Comparison of ENCODE assay signal across 9 mouse cellular contexts in the genomic region with DNA sequence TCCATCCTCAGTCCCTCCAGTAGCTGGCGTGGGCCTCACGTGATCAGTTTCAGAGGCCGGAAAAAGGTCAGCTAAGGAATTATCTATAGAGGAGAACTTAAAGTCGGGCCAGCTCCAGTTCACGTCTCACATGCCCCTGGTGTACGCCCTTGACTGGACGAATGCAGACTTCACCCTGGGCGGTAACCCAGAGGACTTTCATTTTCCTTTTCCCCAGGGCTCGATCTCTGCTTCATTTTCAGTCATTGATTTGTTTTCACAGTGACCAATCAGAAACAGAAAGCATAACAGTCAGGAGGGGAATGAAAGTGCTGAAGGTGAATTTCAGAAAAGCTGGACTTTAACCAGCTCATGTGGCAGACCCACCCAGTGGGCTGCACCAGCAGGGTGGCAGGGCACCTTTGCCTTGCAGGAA. TPM values are rescaled to one million over a fixed set of nuclear protein-coding genes. Genes with fewer than 3 reads are reported as not detected.
DNase-seq lines count a peak whose midpoint lies in the region; ATAC-seq lines count a peak whose summit lies in the region.
"Had no signal": no experiment of that assay in that cellular context is flagged by ENCODE, and none has a peak within 500 bp of the region (broad histone marks: within the 10 kb centered on the region; RNA-seq: fewer than 3 reads in every experiment).

No protein-coding gene starts in this region.

- H3K4me1 ChIP-seq in kidney, embryonic 15.5 days: peaks cover 21% of the 10 kb centered on the region
- no peaks in the 10 kb centered on the region for H3K4me1 ChIP-seq in midbrain, embryonic 14.5 days (ENCODE audit: control insufficient read depth, insufficient read depth, low read length)
- H3K4me1 ChIP-seq: limb, embryonic 13.5 days had no signal

- peak; percentile 80 for ATAC-seq in activated CD4-positive, CD25-positive, alpha-beta regulatory T cell, adult 4 months
- ATAC-seq in kidney, embryonic 15.5 days (replicated peaks; ENCODE audit: low FRiP score): no peak; the same call in 1 of the 2 replicates
- ATAC-seq in megakaryocyte-erythroid progenitor cell, adult 5-6 weeks (replicated peaks; ENCODE audit: low FRiP score, low TSS enrichment, poor library complexity, severe bottlenecking): peak; percentile 53; the same call in 1 of the 2 replicates
- ATAC-seq in midbrain, embryonic 14.5 days (ENCODE audit: low FRiP score, low TSS enrichment): no peak

- no peak overlapping the region for H3K9ac ChIP-seq in kidney, embryonic 15.5 days
- H3K9ac ChIP-seq in midbrain, embryonic 14.5 days (replicated peaks; ENCODE audit: low read length): no peak overlapping the region
- H3K9ac ChIP-seq: limb, embryonic 13.5 days had no signal

- no peak overlapping the region for H3K4me2 ChIP-seq in kidney, embryonic 15.5 days
- H3K4me2 ChIP-seq in midbrain, embryonic 14.5 days (ENCODE audit: low read length): no peak overlapping the region
- H3K4me2 ChIP-seq: limb, embryonic 13.5 days had no signal

- H3K27ac ChIP-seq in kidney, embryonic 15.5 days: peak overlapping the region; percentile 59
- H3K27ac ChIP-seq in midbrain, embryonic 14.5 days (replicated peaks; ENCODE audit: low read depth, low read length): no peak overlapping the region
- H3K27ac ChIP-seq: limb, embryonic 13.5 days had no signal

- no peak overlapping the region for H3K4me3 ChIP-seq in kidney, embryonic 15.5 days (replicated peaks)
- no peak overlapping the region for H3K4me3 ChIP-seq in midbrain, embryonic 14.5 days (replicated peaks; ENCODE audit: low read depth, low read length)
- H3K4me3 ChIP-seq: limb, embryonic 13.5 days had no signal

- no peaks in the 10 kb centered on the region for H3K27me3 ChIP-seq in kidney, embryonic 15.5 days
- H3K27me3 ChIP-seq in midbrain, embryonic 14.5 days (ENCODE audit: control insufficient read depth, insufficient read depth, low read length): no peaks in the 10 kb centered on the region
- H3K27me3 ChIP-seq: limb, embryonic 13.5 days had no signal

- 37% methylated on average over 9 of the region's 9 CpGs for WGBS in kidney, embryonic 15.5 days
- 77% methylated on average over 9 of the region's 9 CpGs for WGBS in midbrain, embryonic 14.5 days

- no peaks in the 10 kb centered on the region for H3K36me3 ChIP-seq in kidney, embryonic 15.5 days
- no peaks in the 10 kb centered on the region for H3K36me3 ChIP-seq in midbrain, embryonic 14.5 days (ENCODE audit: control insufficient read depth, insufficient read depth, low read length)
- H3K36me3 ChIP-seq: limb, embryonic 13.5 days had no signal

- peak; percentile 96 for DNase-seq in heart, adult 11 months
- DNase-seq in heart, postnatal 10 days: no peak
- DNase-seq in frontal cortex, postnatal 36 days (ENCODE audit: low spot score in 2 of 2): no peak
- no peak for DNase-seq in midbrain, embryonic 14.5 days
- DNase-seq in cerebellum, adult 9-10 months: no peak

- H3K9me3 ChIP-seq in kidney, embryonic 15.5 days (replicated peaks): no peaks in the 10 kb centered on the region
- no peaks in the 10 kb centered on the region for H3K9me3 ChIP-seq in midbrain, embryonic 14.5 days (ENCODE audit: control insufficient read depth, low read length)
- H3K9me3 ChIP-seq: limb, embryonic 13.5 days had no signal

- intact Hi-C loops in heart, postnatal 10 days (cut with DNase I): no loop called here

RNA-seq across cellular contexts. Expression of a gene that starts 22.1 kb away (rescaled TPM):
- 10 to 100 TPM; 12.5 to 14.3 TPM for total RNA-seq in heart, postnatal 10 days (2021)
- polyA plus RNA-seq in activated CD4-positive, CD25-positive, alpha-beta regulatory T cell, adult 4 months (2017; shearing (Covaris generic)): 1 to 10 TPM in 1 of 2 experiments, under 1 TPM in 1; 0.95 to 1.6 TPM
- polyA plus RNA-seq in kidney, embryonic 15.5 days (2015; fragmentation: Nextera tagmentation; extraction: Ambion mirVana): 25.6 and 26.7 TPM in 2 replicates
- 10.4 and 15.1 TPM in 2 replicates for total RNA-seq in megakaryocyte-erythroid progenitor cell, adult 5-6 weeks (2014; fragmentation: Nextera tagmentation)
- 23.2 and 24.4 TPM in 2 replicates for total RNA-seq in megakaryocyte-erythroid progenitor cell, adult 5-6 weeks (2017)
- 28.6 and 28.8 TPM in 2 replicates for polyA plus RNA-seq in midbrain, embryonic 14.5 days (2014; fragmentation: Nextera tagmentation; extraction: Ambion mirVana)

RNA-seq across cellular contexts. Expression of a gene that starts 30.6 kb away (rescaled TPM):
- 10 to 100 TPM; 93.6 to 97.2 TPM for total RNA-seq in heart, postnatal 10 days (2021)
- 10 to 100 TPM; 23.3 to 24.1 TPM for polyA plus RNA-seq in activated CD4-positive, CD25-positive, alpha-beta regulatory T cell, adult 4 months (2017; shearing (Covaris generic))
- polyA plus RNA-seq in kidney, embryonic 15.5 days (2015; fragmentation: Nextera tagmentation; extraction: Ambion mirVana): 19.7 and 21.6 TPM in 2 replicates
- 21.0 and 24.0 TPM in 2 replicates for total RNA-seq in megakaryocyte-erythroid progenitor cell, adult 5-6 weeks (2014; fragmentation: Nextera tagmentation)
- total RNA-seq in megakaryocyte-erythroid progenitor cell, adult 5-6 weeks (2017): 25.7 and 44.6 TPM in 2 replicates
- 38.8 and 53.7 TPM in 2 replicates for polyA plus RNA-seq in midbrain, embryonic 14.5 days (2014; fragmentation: Nextera tagmentation; extraction: Ambion mirVana)

Comparison
In these comparisons a context has a peak if more than half of its experiments do, and no peak if none do; other contexts are left out.
1. ATAC-seq: peak in activated CD4-positive, CD25-positive, alpha-beta regulatory T cell, adult 4 months (single experiment) and megakaryocyte-erythroid progenitor cell, adult 5-6 weeks (single experiment); none in kidney, embryonic 15.5 days (single experiment) and midbrain, embryonic 14.5 days (single experiment).
2. RNA of a gene that starts 22.1 kb away (polyA plus RNA-seq): 28.6 to 28.8 TPM in midbrain, embryonic 14.5 days and 25.6 to 26.7 TPM in kidney, embryonic 15.5 days; 0.95 to 1.6 TPM in activated CD4-positive, CD25-positive, alpha-beta regulatory T cell, adult 4 months; every median in the first group is over 10 times any median in the second.